Mouse (Mus musculus) adrenal gland (tissue): ENCODE data around the gene Islr.

Experiments
- intact Hi-C: fragments of 180-260 bp; cut with DNase I; formaldehyde crosslinking; loops from one replicate; pipeline ENCODE4 v1.15.1; 2025
- microRNA-seq, 2 experiments: library from miRNA; unstranded; fragments of <30 nt; microRNA quantifications; one replicate each; pipeline ENCODE4; 2019

The Islr gene

GRCm38 (mm10) chr9:58116024-58116651, 88.0 kb downstream of the Islr start:
- intact Hi-C loops, result no loop called here

- intact Hi-C loops, result no loop called here
These were observed 88.7 kb downstream of the Islr start for GRCm38 (mm10) chr9:58115297-58115925.

- intact Hi-C loops, result no loop called here
These were observed 90.1 kb downstream of the Islr start for GRCm38 (mm10) chr9:58114019-58114418.

- intact Hi-C loops, result no loop called here
These were observed 90.7 kb downstream of the Islr start for GRCm38 (mm10) chr9:58113279-58113884.

GRCm38 (mm10) chr9:58112866-58113278, 91.2 kb downstream of the Islr start:
- intact Hi-C loops, result no loop called here

- intact Hi-C loops, result no loop called here
These were observed 91.8 kb downstream of the Islr start for GRCm38 (mm10) chr9:58112321-58112751.

- intact Hi-C loops, result no loop called here
These were observed 92.7 kb downstream of the Islr start for GRCm38 (mm10) chr9:58111431-58111830.

DNA sequence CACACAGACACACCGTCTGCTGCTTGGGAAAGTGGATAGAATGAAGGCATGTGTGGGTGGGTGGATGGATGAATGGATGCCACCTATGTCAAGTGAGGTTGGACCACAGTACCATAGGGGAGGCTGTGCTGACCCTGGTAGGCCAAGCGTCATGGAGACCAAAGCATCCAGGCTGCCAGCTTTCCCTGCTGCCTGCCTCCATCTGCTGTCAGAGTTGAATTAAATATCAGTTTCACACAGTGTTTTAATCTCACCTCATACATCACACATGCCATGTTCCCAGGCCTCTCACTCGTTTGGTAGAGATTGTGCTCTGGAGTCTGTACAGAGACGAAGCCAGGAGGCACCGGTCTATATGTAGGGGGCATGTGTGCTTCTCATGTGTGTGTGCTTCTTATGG, 93.3 kb downstream of the Islr start:
- intact Hi-C loops, result no loop called here

GRCm38 (mm10) chr9:58107494-58107893, 96.6 kb downstream of the Islr start:
- intact Hi-C loops, result no loop called here

Small RNA genes within 50 kb of the gene (microRNA-seq; reads per million reads assigned to microRNA genes)
- gene Mir6385, result 0 reads per million in 2 experiments
